Mouse (Mus musculus) spleen, adult 2 months (tissue): ENCODE data around the gene Yif1a.

Experiments used
- CTCF ChIP-seq: fragments of 200-500 bp; IDR thresholded peaks from 2 replicates; pipeline ENCODE4 v1.5.1; 2011; ENCODE audit warnings: mild to moderate bottlenecking, inconsistent platforms; ENCODE audit not compliant: insufficient read depth, insufficient read length, insufficient replicate concordance; ENCODE audit errors: extremely low read depth
- POLR2A ChIP-seq: fragments of 200-500 bp; IDR thresholded peaks from 2 replicates; pipeline ENCODE4 v1.6.1; 2011; ENCODE audit warnings: low read depth, low read length, inconsistent platforms

DNA sequence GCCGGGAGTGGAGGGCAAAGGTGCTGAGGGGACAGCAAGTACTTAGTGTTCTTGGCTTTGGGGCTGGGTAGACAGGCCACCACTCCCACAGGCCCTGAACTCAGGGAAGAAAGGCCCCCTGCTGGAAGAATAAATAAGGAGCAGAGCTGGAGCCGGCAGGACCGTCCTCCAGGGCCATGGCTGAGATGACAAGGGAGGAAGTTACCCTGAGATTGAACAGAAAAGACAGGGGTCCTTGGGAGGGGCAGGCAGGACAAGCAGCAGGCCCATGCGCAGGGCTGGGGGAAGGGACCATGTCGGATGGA is 19.9 kb downstream of the Yif1a start:
- TF ChIP-seq CTCF (no peak), POLR2A (no peak)
